Mouse (Mus musculus) olfactory bulb, adult 2 months (tissue): ENCODE data around the gene Tmem86a.

Experiments used
- CTCF ChIP-seq: fragments of 200-500 bp; IDR thresholded peaks from 2 replicates; pipeline ENCODE4 v1.5.1; 2012; ENCODE audit warnings: low read depth, mild to moderate bottlenecking, low read length, moderate library complexity; ENCODE audit not compliant: insufficient read depth
- POLR2A ChIP-seq: fragments of 200-500 bp; IDR thresholded peaks from 2 replicates; pipeline ENCODE4 v1.6.1; 2012; ENCODE audit warnings: mild to moderate bottlenecking, low read depth, low read length, moderate library complexity; ENCODE audit not compliant: insufficient read depth

GRCm38 (mm10) chr7:47001125-47001899 is 49.1 kb upstream of the Tmem86a start:
- TF ChIP-seq CTCF (no peak), POLR2A (no peak)
